Mouse (Mus musculus): ENCODE results near the gene Tmem53.
"Not testable (repeated sequence)": the region's sequence is repeated elsewhere in the genome, so short reads cannot be mapped to it uniquely, and the experiment has no call there.

Tmem53 gene

DNA sequence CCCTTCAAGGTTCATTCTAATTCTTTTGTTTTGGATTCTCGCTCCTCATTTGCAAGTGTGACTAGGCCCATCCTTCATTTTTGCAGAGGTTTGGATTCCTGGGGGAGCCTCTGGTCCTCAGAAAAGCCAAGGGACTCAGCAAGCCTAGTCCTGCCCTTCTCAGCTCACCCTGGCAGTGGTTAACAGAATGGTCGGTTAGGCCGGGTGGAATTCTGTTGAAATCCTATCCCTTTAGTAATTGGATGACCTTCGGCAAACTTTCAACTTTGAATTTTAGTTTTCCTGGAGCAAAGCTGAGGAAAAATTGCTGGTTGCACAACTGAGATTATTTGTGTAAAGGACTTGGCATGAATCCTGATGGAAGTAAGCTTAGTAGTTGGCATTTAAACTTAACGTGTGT is 600 bp downstream of the Tmem53 start:
- no peak for DNase-seq (ENCODE audit: low spot score)

DNA sequence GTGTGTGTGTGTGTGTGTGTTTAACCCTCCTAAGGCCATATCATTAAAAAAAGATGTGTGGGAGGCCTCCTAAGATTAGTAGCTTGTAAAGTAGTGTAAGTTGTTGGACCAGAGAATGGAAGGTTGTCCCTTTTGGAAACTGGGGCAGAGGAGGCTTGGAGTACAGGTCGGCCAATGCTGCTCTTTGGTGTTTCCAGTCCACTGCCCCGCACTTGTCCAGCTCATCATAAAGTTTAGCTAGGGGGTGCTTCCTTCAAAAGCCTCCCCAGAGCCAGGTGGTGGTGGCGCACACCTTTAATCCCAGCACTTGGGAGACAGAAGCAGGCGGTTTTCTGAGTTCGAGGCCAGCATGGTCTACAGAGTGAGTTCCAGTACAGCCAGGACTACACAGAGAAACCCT is 1.0 kb downstream of the Tmem53 start:
- DNase-seq (ENCODE audit: low spot score): no peak

DNA sequence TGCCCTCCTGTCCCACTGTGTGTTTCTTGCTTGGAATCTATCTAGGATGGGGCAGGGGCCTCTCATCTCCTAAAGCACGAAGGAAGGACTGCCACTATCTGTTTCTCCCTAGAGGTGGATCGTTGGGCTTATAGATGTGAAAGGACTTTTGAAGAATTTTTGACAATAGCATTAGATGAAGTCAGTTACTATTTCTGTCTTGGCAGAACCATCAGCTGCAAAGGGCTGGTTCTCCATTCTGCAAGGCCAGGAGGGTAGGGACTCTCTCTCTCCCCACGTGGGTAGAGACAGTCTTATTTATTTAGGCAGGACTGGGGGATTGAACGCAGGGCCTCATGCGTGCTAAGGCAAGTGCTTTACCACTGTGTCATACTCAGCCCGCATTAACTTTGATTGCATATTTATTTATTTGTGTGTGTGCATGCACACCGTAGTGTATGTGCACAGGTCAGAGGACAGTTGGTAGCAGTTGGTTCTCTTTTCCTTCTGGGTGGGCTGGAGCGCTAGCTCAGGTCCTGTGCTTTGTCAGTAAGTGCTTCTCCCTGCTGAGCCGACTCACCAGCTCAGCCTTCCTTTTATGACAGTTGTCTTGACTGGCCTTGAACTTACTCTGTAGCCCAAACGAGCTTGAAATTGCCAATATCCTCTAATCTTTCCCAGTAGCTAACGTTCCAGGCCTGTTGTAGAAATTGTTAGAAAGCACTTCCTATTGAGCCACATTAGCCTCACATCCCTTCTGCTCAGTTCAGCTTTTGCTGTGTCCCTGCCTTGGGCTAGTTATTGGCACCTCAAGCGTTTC is 1.7 kb downstream of the Tmem53 start:
- no peak for DNase-seq (ENCODE audit: low spot score)

DNA sequence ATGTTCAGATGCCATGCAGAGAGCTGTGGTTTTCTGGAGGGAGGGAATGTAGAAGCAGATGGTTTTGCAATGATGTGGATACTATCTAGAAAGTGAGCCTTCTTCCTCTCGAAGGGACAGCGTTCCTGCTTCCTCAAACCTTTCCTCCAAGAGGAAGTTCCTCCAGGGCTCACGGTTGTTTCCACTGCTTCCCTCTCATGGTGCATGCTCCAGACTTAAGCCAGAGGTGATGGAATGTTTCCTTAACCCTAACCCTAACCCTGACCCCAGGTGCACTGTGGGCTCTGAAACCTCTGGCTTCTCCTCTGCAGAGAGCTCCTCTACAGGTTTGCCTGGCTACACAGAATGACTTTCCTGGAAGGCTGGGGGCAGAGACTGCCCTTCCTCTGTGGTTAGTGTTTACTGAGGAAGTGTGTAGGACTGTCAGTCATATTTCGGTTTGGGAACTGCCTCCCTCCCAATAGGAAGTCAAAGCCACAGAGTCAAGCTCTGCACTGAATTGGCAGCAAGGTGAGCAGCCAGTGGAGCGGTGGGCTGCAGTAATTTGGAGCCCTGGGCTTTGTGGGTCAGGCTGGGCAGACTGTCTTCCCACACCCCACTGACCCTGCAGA is 2.4 kb downstream of the Tmem53 start:
- no peak for DNase-seq (ENCODE audit: low spot score)

DNA sequence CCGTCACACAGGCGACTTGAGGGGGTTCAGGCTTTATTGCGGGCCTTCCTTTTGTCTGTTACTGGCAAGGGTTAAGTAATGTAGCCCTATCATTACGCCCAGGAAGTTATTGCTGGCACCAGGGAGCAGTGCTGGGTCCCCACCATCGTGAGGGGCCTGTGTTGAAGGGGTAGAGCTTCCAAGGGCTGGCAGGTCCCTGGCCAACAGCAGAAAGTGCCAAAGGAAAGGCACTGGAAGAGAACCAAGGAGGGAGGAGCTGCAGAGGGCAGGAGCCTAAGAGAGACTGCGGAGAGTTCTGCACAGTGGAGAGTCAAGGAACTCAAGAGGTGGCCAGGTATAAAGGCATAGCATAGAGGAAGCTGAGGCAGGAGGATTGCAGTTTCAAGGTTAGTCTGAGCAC is 2.9 kb downstream of the Tmem53 start:
- no peak for DNase-seq (ENCODE audit: low spot score)

DNA sequence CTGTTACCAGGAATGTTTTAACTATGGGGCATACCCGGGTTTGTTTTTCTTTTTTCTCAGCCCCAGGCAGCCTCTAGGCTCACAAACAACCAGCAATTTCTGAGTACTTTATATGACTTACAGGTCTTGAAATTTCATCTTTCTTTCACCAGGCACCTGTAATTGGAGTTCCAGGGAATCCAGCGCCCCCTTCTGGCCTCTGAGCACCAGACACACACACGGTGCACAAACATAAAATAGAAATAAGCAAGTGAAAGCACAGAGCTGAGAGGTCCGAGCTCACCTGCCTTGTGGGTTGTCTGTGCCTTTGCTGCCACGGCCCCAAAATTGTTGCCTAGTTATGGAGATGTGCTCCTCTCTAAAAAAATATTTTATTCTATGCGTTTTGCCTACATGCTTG is 8.2 kb downstream of the Tmem53 start:
- DNase-seq (ENCODE audit: low spot score): not testable (repeated sequence)

DNA sequence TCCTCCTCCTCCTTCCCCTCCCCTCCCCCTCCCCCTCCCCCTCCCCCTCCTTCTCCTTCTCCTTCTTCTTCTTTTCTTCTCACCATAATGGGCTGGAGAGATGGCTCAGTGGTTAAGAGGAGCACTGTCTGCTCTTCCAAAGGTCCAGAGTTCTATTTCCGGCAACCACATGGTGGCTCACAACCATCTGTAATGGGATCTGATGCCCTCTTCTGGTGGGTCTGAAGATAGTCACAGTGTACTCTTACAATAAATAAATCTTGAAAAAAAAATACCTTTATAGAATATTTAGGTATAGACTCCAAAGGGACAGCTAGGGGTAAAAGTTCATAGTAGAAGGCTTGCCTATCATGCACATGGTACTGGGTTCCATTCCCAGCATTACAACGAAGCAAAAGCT is 9.5 kb downstream of the Tmem53 start:
- DNase-seq (ENCODE audit: low spot score): no peak

DNA sequence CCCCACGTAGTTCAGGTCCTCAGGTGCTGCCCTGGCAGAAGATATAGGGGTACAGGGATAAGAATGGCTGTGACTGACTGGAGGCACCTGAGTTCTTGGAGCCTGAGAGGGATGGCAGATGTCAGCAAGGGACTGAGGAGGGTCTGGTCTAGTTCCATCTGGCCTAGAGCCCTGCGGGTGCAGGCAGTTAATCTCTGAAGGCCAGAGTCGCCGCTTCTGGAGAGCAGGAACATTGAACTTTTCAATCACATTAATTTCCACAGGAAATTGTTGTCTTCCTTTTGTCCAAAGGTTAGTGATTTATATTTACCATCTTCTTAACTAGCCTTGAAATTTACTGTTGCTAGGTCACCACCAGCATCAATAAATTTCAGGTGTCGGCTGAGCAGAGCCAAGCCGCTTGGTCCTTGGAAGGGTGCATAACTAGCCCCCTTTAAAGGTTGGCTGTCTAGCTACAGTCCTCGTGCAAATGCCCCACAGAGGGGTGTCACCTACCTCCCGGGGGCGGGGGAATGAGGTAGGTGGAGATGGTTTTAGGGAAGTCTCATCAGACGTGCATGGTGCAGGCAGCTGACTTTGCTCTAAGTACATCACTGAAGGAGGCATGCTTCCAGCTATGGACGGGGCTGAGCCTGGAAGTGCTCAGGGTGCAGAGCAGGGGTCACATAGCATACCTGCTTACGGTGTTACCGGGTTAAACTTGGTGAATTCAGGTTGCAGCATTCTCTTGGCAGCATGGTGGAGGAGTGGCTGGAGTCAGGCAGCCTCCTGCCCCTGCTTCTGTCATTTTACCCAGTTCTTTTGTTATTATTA is 10.6 kb downstream of the Tmem53 start:
- DNase-seq (ENCODE audit: low spot score): no peak

DNA sequence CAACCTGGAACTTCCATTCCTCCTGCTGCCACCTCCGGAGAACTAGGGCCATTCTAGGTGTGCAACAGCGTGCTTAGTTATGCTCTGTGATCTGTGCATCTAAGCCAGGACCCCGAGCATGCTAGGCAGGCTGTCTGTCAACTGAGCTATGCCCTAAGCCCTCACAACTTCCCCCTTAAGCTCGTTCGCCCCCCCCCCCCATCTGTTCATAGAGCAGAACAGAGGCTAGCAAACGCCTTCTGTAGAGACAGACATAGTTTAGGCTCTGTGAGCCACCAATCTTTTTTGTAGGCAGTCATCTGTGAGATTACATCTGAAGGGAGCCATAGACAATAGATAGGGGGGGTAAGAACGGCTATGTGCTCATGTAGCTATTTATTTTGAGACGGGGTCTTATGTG is 11.2 kb downstream of the Tmem53 start:
- no peak for DNase-seq (ENCODE audit: low spot score)

DNA sequence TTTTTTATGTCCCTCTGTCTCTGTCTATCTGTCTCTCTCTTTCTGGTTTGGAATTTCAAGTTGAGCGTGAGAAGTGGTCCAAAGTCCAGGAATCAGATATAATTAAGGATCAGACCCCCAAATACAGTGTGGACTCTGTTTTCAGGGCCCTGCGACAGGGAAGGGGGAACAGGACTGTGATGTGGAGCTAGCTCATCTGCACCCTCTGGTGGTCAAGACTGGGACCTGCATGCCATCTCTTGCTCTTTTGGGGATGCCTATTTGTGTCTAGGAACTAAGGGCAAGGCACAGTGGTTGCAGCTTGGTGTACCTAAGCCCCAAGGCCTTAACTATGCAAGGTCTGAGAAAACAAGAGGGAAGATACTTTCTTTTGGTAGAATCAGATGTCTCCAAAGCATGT is 15.5 kb downstream of the Tmem53 start:
- DNase-seq (ENCODE audit: low spot score): peak; percentile 59

DNA sequence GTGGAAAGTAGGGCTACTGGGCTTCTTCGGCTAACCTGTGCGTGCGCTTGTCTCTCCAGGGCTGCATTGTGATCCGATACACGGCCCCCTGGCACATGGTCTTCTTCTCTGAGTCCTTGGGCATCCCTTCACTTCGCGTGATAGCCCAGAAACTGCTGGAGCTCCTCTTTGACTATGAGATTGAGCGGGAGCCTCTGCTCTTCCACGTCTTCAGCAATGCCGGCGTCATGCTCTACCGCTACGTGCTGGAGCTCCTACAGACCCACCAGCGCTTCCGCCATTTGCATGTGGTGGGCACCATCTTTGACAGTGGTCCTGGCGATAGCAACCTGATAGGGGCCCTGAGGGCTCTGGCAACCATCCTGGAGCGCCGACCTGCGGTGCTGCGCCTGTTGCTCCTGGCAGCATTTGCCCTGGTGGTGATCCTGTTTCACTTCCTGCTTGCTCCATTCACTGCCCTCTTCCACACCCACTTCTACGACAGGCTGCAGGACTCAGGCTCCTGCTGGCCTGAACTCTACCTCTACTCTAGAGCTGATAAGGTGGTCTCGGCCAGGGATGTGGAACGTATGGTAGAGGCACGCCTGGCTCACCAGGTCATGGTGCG is 16.2 kb downstream of the Tmem53 start:
- no peak for DNase-seq (ENCODE audit: low spot score)

DNA sequence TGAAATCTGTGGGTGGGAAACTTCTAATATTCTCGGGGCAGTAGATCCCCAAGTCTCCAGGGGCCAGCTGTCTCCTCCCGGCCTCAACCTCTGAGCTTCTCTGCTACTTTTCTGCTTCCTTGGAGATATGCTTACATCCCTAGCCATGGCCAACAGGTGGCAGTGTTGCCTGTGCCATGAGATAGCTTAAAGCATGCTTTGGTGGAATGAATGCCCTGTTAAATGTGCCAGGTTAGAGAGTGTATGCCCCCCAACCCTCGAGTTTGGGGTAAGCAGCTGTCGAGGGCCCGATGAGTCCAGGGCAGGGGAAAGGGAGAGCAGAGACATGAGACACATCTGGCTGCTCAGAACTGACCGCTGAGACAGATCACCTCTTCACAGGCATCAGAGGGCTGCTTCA is 18.5 kb downstream of the Tmem53 start:
- DNase-seq (ENCODE audit: low spot score): peak; percentile 35

DNA sequence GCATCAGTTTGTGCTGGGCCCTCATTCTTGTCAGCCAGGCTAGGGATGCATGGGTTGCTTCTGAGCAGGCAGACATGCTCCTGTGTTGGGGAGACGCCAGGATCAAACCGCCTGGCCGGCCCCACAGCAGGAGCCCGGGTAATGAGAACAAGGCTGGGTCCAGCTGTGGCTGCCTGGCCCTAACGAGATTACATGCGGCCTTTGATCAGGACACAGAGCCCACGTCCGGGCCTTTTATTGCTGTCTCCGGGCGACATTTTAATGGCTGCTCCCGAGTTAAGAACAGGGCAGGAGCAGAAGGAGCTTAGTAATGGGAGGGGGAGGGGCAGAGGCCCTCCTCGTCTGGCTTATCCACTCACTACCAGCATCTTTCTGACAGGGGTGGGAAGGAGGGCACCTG is 20.7 kb downstream of the Tmem53 start:
- no peak for DNase-seq (ENCODE audit: low spot score)

DNA sequence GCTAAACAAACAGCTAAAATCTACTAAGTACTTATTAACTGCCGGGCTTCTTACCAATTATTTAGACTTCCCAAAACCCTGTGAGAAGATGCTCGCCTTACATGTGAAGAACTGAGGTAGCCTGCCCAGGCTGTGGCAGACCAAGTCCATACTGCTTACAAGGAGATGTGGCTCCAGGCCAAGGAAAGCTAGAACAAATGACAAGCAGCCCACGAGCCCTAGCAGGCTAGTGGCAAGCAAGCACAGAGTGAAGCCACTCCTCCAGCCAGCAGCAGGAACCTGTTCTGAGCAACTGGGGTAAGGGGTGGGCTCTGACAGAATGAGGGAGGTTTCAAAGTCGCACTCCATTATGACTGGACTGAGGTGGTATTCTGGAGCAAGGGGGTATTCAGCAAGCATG is 23.0 kb downstream of the Tmem53 start:
- DNase-seq (ENCODE audit: low spot score): no peak

DNA sequence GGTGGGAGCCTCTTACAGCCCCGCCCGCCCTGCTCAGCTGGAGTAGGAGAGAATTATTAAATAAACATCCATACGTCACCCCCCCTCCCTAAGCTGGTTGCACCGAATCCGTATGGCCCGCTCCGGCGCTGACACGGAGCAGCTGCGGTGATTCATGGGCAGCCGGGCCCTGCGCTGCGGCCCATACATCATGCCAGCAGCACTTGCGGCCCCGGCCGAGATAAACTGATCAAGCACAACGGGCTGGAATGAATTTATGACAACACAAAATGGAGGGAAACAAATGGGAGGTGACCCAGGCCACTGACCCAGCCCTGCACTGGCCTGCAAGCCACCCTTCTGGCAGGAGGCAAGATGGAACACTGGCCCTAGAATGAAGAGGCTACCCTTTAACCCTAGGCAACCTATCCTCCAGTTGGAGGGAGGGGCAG is 24.5 kb downstream of the Tmem53 start:
- no peak for DNase-seq (ENCODE audit: low spot score)

DNA sequence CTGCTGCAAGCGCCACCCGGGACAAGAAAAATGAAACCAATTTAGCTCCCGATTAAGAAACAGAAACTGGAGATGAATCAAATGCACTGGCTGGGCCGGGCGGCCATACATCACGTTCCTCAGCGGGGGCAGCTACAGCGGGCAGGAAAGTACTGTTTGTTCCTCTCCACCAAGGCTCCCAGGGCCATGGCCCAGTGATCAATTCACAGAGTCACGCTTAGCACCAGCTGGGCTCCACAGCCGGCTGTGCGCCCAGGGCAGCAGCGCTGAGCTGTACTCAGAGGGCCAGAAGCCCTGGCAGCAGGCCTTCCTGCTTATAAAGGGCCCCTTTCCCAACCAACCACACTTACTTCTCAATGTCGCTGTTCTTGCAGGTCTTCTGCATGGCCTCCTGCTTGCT is 25.3 kb downstream of the Tmem53 start:
- no peak for DNase-seq (ENCODE audit: low spot score)

DNA sequence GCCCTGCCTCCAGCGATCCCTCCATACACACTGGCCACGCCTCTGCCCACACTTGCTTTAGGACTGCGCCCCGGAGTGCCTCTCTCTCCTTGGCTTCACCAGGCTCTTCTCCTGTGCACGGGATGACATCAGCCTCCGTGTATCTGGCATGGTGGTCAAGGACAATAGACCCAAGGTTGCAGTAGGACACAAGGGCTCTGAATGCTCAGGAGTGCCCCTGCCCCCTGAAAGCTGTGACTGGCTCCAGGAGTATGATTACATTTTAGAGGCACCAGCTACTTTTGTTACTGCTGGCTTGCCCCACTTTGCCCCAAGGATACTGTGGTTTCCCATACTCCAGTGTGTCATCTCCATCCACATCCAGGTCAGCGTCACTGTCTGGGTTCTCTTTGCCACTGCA is 25.9 kb downstream of the Tmem53 start:
- DNase-seq (ENCODE audit: low spot score): no peak

DNA sequence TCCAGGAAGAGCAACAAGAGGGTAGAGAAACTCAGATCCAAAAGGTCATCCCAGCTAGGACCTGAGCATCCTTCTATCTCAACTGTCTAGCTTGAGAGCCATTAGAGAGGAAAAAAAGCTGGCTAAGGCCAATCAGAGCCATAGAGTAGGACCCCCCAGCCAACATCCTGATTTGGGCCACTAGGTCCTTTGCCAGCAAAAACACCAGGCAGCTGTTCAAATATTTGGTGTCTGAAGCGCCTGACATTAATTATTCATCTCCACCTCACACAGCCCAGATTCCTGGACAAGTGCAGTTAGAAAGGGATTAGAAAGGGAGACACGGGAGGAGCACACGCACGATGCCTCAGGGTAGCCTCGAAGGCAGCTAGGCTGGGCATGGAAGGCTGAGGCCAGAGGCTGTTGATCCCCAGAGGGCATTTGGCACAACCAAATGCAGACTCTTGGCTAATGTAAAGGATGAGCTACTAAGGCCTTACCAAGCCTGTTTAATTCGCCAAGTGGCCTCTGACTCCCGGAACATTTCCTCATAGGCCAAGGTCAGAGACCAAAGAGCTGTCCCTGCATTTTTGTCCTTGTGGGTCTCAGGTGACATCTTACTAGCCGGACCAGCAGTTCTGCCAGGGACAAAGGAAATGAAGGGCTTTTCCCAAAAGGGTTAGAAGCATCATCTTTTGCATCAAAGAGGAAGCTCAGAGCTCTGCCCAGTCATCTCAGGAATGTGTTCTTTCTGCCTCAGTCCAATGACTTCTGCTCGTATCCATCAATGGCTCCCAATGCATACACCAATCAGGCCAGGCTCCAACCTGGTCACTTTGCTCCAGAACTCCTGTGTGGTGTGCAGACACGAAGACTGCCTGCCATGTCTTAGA is 26.9 kb downstream of the Tmem53 start:
- DNase-seq (ENCODE audit: low spot score): no peak

DNA sequence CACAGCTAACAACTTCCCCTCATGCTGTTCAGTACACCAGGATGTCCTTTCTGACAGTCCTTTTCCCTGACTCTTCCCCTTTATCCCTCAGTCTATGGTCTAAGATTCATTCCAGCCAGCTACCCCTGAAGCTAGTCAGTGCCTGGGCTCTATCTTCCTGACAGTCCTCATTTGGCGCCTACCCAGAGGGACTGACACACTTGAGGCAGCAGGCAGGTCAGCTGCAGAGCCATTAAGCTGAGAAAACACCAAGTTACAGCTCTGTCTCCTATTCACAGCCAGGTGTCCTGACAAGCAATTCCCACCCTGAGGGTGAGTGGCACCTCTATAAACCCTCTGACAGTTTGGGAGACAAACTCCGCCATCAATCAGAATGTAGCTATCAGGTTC is 27.5 kb downstream of the Tmem53 start:
- DNase-seq (ENCODE audit: low spot score): no peak

DNA sequence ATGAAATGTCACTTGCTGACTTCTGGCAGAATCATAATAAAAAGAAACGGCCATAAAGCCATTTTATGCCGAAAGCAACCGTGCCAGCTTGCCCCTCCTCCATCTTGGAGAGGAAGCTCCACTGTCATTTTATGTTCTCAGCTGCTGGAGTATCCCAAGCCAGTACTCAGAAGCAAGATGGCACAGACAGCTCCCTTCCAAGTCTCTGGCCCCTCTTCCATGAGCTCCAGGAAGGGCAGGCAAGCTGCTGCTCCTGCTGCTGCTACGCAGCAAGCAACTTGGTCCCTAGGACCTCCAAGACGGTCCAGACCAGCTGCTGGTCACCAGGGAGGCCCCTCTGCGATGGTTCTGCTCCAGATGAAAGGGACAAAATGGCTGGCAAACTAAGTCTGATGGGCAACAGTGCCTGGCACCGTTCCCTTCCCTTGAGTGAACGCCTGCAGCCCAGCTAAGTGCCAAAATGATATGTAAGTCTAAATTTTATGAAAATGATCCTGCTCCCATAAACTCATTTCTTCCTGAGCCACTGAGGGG is 28.7 kb downstream of the Tmem53 start:
- no peak for DNase-seq (ENCODE audit: low spot score)

DNA sequence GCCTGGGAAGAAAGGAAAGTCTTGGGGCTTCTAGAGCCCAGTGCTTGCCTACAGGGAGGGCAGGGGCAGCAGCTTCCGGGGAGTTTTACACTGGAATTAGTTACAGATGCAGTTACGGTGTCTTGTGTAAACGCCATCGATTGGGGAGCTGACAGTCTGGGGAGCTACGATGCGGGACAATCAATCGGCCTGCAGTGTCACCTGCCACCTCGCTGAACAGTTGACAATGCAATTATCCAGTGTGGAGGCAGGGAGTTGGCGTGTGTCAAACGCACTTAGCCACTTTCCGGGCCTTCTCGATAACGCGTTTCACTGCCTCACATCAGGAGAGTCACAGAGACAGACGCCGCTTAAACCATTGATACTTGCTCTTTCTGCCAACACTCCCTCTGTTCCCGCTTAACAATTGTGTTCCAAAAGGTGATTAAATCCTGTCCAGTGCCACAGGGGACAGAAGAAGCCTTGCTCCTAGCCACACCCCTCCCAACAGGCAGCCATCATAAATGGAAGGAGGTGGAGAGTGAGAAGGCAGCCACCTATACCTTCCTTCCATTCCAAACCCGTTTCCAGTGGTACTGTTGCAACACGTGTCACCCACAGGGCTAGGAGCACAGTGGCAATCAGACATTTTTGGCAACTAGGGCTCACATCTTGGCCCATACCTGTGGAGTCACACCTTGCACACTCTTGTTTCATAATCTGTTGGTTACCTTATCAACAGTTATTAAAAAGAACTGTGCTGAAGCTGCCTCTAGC is 29.5 kb downstream of the Tmem53 start:
- DNase-seq (ENCODE audit: low spot score): no peak

Data from ovary, postnatal 10 days (tissue).